Mouse (Mus musculus): ENCODE results near the gene Tjp3. TPM values are rescaled to one million over a fixed set of nuclear protein-coding genes. Genes with fewer than 3 reads are reported as not detected.

The Tjp3 gene
- polyA plus RNA-seq, 1 experiment: 239 TPM

DNA sequence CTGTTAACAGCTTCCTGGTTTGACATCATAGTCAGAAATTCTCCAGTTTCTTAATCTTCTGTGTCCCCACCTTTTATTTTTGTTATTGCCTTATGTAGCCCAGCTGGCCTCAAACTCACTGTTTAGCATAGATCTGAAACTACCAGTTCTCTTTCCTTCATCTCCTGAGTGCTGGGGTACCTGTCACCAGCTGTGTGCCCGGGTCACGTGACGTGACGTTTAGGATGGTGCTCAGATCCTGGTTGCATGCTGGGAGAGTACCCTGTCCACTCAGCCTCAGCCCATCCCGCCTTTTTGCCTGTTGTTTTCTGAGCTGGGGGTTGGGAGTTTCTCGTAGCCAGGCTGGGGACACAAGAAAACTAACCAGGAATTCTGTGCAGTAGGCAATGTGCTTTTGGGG, 5.9 kb upstream of the Tjp3 start:
- TF ChIP-seq POLR2A (IDR thresholded peaks at IDR 0.05; ENCODE audit: low read depth, low read length) (no peak), CTCF (IDR thresholded peaks at IDR 0.05; ENCODE audit: extremely low read depth, insufficient read length, insufficient replicate concordance, low read depth, low read length) (no peak)
- Histone ChIP-seq H3K4me1 (ENCODE audit: control insufficient read depth, insufficient read depth, insufficient read length, low read length) (peaks cover 49% of the 10 kb centered on the region), H3K27me3 (ENCODE audit: control insufficient read depth, insufficient read depth, low read length) (no peaks in the 10 kb centered on the region), H3K4me3 (ENCODE audit: low read depth, low read length) (no peak overlapping the region; the same call in 1 of the 2 replicates), H3K36me3 (ENCODE audit: control insufficient read depth, insufficient read depth, low read length) (no peaks in the 10 kb centered on the region), H3K27ac (ENCODE audit: insufficient read depth, low read depth, low read length) (peak overlapping the region; percentile 91)
- WGBS: 75% methylated on average over 6 of the region's 6 CpGs

DNA sequence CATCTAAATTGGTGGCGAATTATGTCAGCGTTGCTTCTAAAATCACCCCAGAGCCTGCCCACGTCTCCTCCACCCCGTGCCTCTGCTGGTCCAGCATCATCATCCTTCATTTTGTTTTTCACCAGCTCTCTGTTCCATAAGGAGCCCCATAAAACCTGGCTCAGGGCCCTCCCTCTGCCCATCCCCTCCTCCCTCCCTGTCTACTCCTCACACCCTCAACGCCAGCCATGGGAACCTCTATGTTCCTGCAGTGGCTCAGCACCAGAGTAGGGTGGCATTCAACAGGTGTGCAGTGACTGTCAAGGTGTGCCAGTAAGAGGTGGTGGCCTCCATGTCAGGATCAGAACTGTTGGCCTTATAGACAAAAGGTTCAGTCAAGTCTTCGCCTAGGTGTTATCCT, 3.8 kb upstream of the Tjp3 start:
- peaks cover 48% of the 10 kb centered on the region for H3K4me1 ChIP-seq (ENCODE audit: control insufficient read depth, insufficient read depth, insufficient read length, low read length)

DNA sequence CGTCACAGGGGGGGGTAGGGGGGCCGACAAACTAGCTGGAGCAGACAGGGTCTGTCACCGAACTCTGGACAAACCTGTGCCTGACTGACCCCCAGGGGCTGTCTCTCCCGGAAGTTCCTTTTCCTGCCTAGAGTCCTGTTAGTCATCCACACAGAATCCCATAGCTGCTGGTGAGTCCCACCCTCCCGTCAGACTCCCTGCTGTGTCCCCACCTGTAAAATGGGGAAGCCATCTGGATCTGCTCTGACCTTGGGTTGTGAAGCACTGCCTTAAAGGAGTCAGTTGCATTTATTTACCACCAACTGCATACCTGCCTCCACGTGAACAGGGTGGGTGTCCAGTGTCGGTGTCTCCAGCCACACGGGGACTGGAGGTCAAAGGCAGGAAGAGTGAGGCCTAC, 3.1 kb upstream of the Tjp3 start:
- H3K36me3 ChIP-seq (ENCODE audit: control insufficient read depth, insufficient read depth, low read length): no peaks in the 10 kb centered on the region
- H3K4me1 ChIP-seq (ENCODE audit: control insufficient read depth, insufficient read depth, insufficient read length, low read length): peaks cover 43% of the 10 kb centered on the region
- TF ChIP-seq POLR2A (IDR thresholded peaks at IDR 0.05; ENCODE audit: low read depth, low read length) (no peak), CTCF (IDR thresholded peaks at IDR 0.05; ENCODE audit: extremely low read depth, insufficient read length, insufficient replicate concordance, low read depth, low read length) (no peak)
- 42% methylated on average over 8 of the region's 8 CpGs for WGBS
- peak overlapping the region; percentile 92 for H3K4me3 ChIP-seq (ENCODE audit: low read depth, low read length)
- no peak overlapping the region for H3K27ac ChIP-seq (ENCODE audit: insufficient read depth, low read depth, low read length)
- no peaks in the 10 kb centered on the region for H3K27me3 ChIP-seq (ENCODE audit: control insufficient read depth, insufficient read depth, low read length)

More for the DNA sequence above, 3.8 kb upstream of the Tjp3 start:
- H3K4me3 ChIP-seq (ENCODE audit: low read depth, low read length): no peak overlapping the region
- H3K27me3 ChIP-seq (ENCODE audit: control insufficient read depth, insufficient read depth, low read length): no peaks in the 10 kb centered on the region
- no peaks in the 10 kb centered on the region for H3K36me3 ChIP-seq (ENCODE audit: control insufficient read depth, insufficient read depth, low read length)
- whole genome bisulfite sequencing: 84% methylated on average over 6 of the region's 6 CpGs
- TF ChIP-seq CTCF (IDR thresholded peaks at IDR 0.05; ENCODE audit: extremely low read depth, insufficient read length, insufficient replicate concordance, low read depth, low read length) (no peak), POLR2A (IDR thresholded peaks at IDR 0.05; ENCODE audit: low read depth, low read length) (no peak)
- H3K27ac ChIP-seq (ENCODE audit: insufficient read depth, low read depth, low read length): no peak overlapping the region

DNA sequence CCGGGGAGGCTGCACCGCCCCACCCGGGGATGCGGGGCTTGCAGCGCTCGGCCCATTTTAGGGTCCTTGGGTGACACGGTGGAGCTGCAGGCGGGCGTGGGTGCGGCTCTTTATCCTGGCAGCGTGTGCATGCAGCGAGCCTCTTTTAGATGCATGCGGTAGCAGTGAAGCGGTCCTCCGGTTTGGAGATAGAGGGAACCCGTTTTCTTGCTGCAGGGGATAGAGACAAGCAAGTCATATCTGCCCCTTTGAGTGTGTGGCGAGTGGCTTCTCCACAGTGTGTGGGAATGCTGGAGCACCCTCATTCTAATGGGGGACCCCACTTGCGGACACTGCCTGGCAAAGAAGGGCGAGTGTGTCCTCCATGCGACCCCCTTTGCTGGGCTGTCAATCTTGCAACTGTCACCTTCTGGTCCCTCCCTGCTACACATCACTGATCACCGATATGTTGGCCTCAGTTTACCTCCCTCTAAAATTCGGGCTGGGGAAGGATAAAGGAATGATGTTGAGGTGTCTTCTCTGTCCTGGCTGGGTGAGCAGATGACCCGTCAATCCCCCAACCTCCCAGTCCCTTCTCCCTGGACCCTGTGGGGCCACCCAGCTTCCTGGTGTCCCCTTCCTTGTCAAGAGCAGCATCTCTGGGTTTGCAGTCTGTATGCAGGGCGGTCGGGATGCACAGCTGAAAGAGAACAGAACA, 2.1 kb upstream of the Tjp3 start:
- no peak for TF ChIP-seq POLR2A (IDR thresholded peaks at IDR 0.05; ENCODE audit: low read depth, low read length)
- no peak for TF ChIP-seq CTCF (IDR thresholded peaks at IDR 0.05; ENCODE audit: extremely low read depth, insufficient read length, insufficient replicate concordance, low read depth, low read length)
- Histone ChIP-seq H3K27me3 (ENCODE audit: control insufficient read depth, insufficient read depth, low read length) (no peaks in the 10 kb centered on the region), H3K4me3 (ENCODE audit: low read depth, low read length) (peak overlapping the region; percentile 92), H3K4me1 (ENCODE audit: control insufficient read depth, insufficient read depth, insufficient read length, low read length) (peaks cover 41% of the 10 kb centered on the region), H3K36me3 (ENCODE audit: control insufficient read depth, insufficient read depth, low read length) (0 out of 2 replicates have a peak, but pooled peaks cover 2% of the 10 kb centered on the region), H3K27ac (ENCODE audit: insufficient read depth, low read depth, low read length) (peak overlapping the region; percentile 74; the same call in 1 of the 2 replicates)
- 1% methylated on average over 25 of the region's 25 CpGs for WGBS

DNA sequence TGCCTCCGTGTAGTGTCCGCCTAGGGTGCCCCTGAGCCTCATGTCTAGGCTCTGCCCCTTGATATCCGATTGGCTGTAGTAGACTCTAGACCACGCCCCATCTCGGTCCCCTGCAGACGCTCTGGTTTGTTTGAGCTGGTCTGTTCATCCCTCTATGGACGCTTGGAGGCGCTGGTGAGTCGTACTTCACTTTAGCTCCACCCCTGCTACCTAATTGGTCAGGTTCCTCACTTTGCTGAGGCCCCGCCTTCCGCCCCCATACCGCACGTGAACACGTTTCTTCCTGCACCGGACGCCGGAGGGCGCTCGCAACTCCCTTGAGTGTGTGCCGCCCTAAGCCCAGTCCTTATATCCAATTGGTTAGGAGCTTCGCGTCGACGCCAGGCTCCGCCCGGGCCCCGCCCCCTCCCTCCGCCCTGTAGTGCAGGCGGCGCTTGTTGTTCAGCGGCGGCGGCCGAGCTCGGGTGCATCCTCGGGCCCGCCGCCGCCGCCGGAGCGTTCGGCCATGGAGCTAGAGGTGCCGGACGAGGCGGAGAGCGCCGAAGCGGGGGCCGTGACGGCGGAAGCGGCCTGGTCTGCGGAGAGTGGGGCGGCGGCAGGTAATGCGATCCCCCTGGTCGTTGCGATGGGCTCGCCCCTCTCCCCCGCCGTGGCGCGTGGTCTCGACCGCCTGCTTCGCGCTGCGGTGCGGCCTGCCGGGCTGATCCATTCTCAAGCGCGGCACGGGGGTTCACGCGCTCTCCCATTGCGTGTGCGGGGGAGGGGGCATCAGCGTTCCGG, 1.4 kb upstream of the Tjp3 start, which contains the start of gene Pip5k1c:
Pip5k1c (plus strand) TSS at position 410 of the 780 bp plus-strand sequence.
- WGBS: under 1% methylated on average over 80 of the region's 80 CpGs
- Histone ChIP-seq H3K27ac (ENCODE audit: insufficient read depth, low read depth, low read length) (peak within 1 kb of the TSS; percentile 98), H3K27me3 (ENCODE audit: control insufficient read depth, insufficient read depth, low read length) (no peaks in the 10 kb centered on the region), H3K36me3 (ENCODE audit: control insufficient read depth, insufficient read depth, low read length) (0 out of 2 replicates have a peak, but pooled peaks cover 2% of the 10 kb centered on the region), H3K4me3 (ENCODE audit: low read depth, low read length) (peak within 1 kb of the TSS; percentile 92), H3K4me1 (ENCODE audit: control insufficient read depth, insufficient read depth, insufficient read length, low read length) (peaks cover 38% of the 10 kb centered on the region)
- peak; percentile 84 for TF ChIP-seq CTCF (IDR thresholded peaks at IDR 0.05; ENCODE audit: extremely low read depth, insufficient read length, insufficient replicate concordance, low read depth, low read length)
- peak; percentile 78; the same call in 1 of the 2 replicates for TF ChIP-seq POLR2A (IDR thresholded peaks at IDR 0.05; ENCODE audit: low read depth, low read length)

DNA sequence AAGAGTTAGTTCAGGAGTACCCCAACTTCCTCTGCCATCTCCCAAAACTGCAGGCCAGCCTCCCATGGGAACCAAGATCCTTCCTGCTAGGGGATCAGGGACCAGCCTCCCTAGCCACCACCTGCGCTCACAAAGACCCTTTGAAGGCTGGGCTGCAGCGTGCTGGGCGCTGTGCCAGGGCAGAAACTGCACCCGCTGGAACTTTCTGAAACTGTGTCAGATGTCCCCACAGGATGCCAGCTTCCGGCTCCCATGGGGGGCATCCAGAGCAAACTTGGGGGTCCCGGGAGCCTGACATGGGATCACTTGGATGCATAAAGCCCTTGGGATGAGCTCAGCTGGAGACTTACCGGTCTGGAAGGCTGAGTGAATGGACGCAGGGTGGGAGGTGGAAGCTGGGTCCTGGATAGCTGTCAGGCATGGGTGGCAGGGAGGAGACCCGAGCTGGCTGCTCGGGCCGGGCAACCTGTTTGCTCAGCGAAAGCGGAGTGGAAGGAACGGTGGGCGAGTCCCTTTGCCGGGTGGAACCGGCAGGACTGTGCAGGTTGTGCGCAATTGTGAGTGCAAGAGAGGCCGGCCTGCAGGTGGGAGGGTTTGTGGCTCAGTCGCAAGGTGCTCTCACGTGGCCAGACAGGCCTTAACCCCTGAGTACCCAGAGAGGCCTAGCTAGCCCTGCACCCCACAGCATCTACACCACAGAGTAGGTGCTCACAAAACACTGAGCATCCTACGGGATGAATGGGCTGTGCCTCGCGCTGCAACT, 502 bp downstream of the Tjp3 start:
- Histone ChIP-seq H3K4me3 (ENCODE audit: low read depth, low read length) (peak overlapping the region; percentile 74), H3K27me3 (ENCODE audit: control insufficient read depth, insufficient read depth, low read length) (no peaks in the 10 kb centered on the region), H3K36me3 (ENCODE audit: control insufficient read depth, insufficient read depth, low read length) (peaks cover 2% of the 10 kb centered on the region; the same call in 1 of the 2 replicates), H3K4me1 (ENCODE audit: control insufficient read depth, insufficient read depth, insufficient read length, low read length) (peaks cover 34% of the 10 kb centered on the region), H3K27ac (ENCODE audit: insufficient read depth, low read depth, low read length) (peak overlapping the region; percentile 98)
- peak; percentile 56; the same call in 1 of the 2 replicates for TF ChIP-seq POLR2A (IDR thresholded peaks at IDR 0.05; ENCODE audit: low read depth, low read length)
- no peak for TF ChIP-seq CTCF (IDR thresholded peaks at IDR 0.05; ENCODE audit: extremely low read depth, insufficient read length, insufficient replicate concordance, low read depth, low read length)
- WGBS: 12% methylated on average over 24 of the region's 24 CpGs

Measured in small intestine, adult 2 months (tissue).